Mouse (Mus musculus) hindbrain, embryonic 12.5 days (tissue): ENCODE measurements at regions not wholly inside any gene's neighbourhood (a gene's known extent, or its start where the extent isn't known, plus 50 kb on each side); places are given as distances from the start of the nearest gene placed in this dataset.

Source experiments
- ATAC-seq: fragments of 200-750 bp; cut with Nextera tagmentation; 2 replicates; pipeline ENCODE4 v1.8.0; 2017; ENCODE audit warnings: moderate TSS enrichment; ENCODE audit not compliant: low FRiP score
- H3K27ac ChIP-seq: fragments of 300-500 bp; sonication (generic); 2 replicates; pipeline ENCODE4 v1.5.1; 2016; ENCODE audit warnings: mild to moderate bottlenecking
- H3K27me3 ChIP-seq: fragments of 300-500 bp; sonication (generic); 2 replicates; pipeline ENCODE4 v1.6.1; 2016; ENCODE audit warnings: mild to moderate bottlenecking
- H3K36me3 ChIP-seq: fragments of 300-500 bp; sonication (generic); 2 replicates; pipeline ENCODE4 v1.6.1; 2016; ENCODE audit warnings: mild to moderate bottlenecking
- H3K4me1 ChIP-seq: fragments of 300-500 bp; sonication (generic); 2 replicates; pipeline ENCODE4 v1.6.1; 2016
- H3K4me2 ChIP-seq: fragments of 300-500 bp; sonication (generic); replicated peaks from 2 replicates; pipeline ENCODE4 v1.6.1; 2016; ENCODE audit warnings: mild to moderate bottlenecking
- H3K4me3 ChIP-seq: fragments of 300-500 bp; sonication (generic); 2 replicates; pipeline ENCODE4 v1.5.1; 2016; ENCODE audit warnings: mild to moderate bottlenecking
- H3K9ac ChIP-seq: fragments of 300-500 bp; sonication (generic); 2 replicates; pipeline ENCODE4 v1.6.1; 2016; ENCODE audit warnings: mild to moderate bottlenecking, moderate library complexity
- H3K9me3 ChIP-seq: fragments of 300-500 bp; sonication (generic); replicated peaks from 2 replicates; pipeline ENCODE4 v1.6.1; 2016; ENCODE audit warnings: mild to moderate bottlenecking
- WGBS: fragments of 180-500 bp; shearing (Covaris S2); methylation state at CpG from one replicate; pipeline ENCODE4 v1.1.7; 2016; 5-methylcytosine and 5-hydroxymethylcytosine counted together

DNA sequence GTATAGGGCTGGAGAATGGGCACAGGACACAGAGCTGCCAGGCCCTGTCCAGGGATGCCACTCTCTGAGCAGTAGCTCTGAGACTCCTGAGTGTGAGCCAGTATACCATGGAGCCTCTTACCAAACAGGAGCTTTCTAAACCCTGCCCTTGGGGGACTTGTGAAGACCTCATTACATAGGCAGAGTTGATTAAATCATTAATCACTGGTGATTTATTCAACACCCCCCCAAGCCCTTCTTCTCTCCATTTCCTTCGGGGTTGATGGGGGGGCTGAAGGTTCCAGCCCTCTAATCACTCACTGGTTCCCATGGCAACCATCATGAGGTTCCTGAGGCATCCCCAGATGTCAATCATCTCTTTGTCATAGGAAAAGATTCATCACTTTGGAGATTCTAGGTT lies 81.0 kb upstream of the Plekha5 start:
- no peak overlapping the region for H3K9ac ChIP-seq
- 19% methylated on average over 1 of the region's 1 CpGs for WGBS
- peaks cover 27% of the 10 kb centered on the region for H3K4me1 ChIP-seq
- H3K9me3 ChIP-seq, result no peaks in the 10 kb centered on the region
- H3K4me3 ChIP-seq, result no peak overlapping the region
- H3K27ac ChIP-seq, result peak overlapping the region; percentile 67; the same call in 1 of the 2 replicates
- no peaks in the 10 kb centered on the region for H3K27me3 ChIP-seq
- peak; percentile 76 for ATAC-seq
- H3K36me3 ChIP-seq, result no peaks in the 10 kb centered on the region
- no peak overlapping the region for H3K4me2 ChIP-seq

DNA sequence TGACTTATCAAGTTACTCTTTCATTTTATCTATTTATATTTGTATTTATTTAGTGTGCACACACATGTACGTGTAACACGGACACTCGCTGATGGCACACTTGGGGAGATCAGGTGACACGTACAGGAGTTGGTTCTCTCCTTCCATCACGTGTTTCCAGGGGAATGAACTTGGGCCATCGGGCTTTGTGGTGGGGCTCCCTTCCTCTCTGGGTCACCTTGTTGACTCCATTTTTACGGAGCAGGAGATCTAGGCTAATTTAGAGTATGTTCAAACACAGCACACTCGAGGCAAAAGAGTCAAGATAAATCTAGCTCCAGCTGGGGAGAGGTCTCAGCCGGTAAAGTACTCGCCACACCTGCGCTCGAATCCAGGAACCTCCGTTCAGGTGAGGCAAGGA lies 84.1 kb upstream of the Plekha5 start:
- Histone ChIP-seq H3K27me3 (no peaks in the 10 kb centered on the region), H3K9me3 (no peaks in the 10 kb centered on the region), H3K4me1 (peaks cover 48% of the 10 kb centered on the region), H3K4me2 (no peak overlapping the region), H3K27ac (no peak overlapping the region), H3K36me3 (no peaks in the 10 kb centered on the region), H3K4me3 (no peak overlapping the region), H3K9ac (no peak overlapping the region)
- no peak for ATAC-seq
- WGBS, result 83% methylated on average over 13 of the region's 13 CpGs

DNA sequence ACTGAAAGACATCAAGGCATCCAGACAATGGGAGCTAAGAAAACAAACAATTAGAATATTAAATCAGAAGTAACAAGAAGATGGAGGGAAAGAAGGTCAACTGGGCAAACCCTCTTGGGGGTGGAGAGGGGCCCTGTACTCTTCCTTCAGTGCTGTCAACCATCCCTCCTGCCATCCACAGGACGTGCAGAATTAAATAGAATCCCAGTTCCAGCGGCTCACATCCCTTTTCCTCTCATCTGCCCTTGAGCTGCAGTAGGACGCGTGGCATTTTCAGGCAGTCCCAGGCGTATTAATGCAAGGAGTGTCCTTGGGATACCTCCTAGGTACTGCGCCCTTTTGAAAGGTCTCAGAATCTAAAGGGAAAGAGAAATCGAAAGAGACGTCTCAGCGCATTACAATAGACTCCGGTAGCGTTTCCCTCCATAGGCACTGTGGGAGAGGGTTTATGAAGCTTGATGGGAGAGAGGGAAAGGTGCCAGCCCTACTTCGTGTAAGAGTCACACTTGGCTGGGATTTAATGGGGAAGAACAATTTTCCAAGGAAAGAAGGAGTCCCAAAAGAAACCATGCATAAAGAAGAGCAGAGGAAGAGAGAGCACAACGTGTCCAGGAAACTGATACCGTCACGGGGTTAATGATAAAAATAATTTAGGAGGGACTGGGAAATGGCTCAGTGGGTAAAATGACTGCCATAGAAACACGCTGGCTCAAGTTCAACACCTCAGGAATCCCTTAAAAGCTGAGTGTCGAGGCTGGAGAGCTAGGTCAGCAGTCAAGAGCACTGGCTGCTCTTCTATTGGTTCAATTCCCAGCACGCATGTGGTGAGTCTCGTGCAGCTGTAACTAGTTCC lies 85.7 kb upstream of the Plekha5 start:
- H3K4me1 ChIP-seq, result peaks cover 44% of the 10 kb centered on the region
- H3K9me3 ChIP-seq, result no peaks in the 10 kb centered on the region
- no peaks in the 10 kb centered on the region for H3K27me3 ChIP-seq
- H3K4me3 ChIP-seq, result no peak overlapping the region; the same call in 1 of the 2 replicates
- no peaks in the 10 kb centered on the region for H3K36me3 ChIP-seq
- H3K9ac ChIP-seq, result no peak overlapping the region
- 27% methylated on average over 19 of the region's 19 CpGs for WGBS
- peak overlapping the region; percentile 80 for H3K27ac ChIP-seq
- ATAC-seq, result no peak
- peak overlapping the region; percentile 40 for H3K4me2 ChIP-seq

DNA sequence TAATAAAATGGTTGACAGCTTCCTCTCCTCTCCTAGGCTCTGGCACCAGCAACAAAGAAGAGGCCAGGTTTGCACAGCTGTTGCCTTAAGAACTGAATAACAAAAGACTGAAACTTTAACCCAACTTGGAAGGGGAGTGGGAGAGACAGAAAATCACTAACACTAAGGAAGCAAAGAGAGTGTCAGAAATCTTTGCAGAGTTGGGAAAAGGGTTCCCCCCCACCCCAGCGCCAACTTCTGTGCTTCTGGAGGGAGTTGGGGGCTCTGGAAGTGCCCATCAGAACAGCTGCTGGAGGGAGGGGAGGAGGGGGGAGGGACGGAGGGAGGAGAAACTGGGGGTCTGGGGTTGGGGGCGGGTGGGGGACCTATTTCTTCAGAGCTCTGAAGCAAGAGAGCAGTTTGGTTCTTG lies 86.8 kb upstream of the Plekha5 start:
- 0% methylated on average over 2 of the region's 3 CpGs for WGBS
- H3K36me3 ChIP-seq, result no peaks in the 10 kb centered on the region
- peak overlapping the region; percentile 40 for H3K4me2 ChIP-seq
- peaks cover 38% of the 10 kb centered on the region for H3K4me1 ChIP-seq
- no peak overlapping the region for H3K4me3 ChIP-seq
- no peaks in the 10 kb centered on the region for H3K9me3 ChIP-seq
- ATAC-seq, result peak; percentile 49
- H3K27me3 ChIP-seq, result no peaks in the 10 kb centered on the region
- H3K27ac ChIP-seq, result peak overlapping the region; percentile 80
- no peak overlapping the region for H3K9ac ChIP-seq

DNA sequence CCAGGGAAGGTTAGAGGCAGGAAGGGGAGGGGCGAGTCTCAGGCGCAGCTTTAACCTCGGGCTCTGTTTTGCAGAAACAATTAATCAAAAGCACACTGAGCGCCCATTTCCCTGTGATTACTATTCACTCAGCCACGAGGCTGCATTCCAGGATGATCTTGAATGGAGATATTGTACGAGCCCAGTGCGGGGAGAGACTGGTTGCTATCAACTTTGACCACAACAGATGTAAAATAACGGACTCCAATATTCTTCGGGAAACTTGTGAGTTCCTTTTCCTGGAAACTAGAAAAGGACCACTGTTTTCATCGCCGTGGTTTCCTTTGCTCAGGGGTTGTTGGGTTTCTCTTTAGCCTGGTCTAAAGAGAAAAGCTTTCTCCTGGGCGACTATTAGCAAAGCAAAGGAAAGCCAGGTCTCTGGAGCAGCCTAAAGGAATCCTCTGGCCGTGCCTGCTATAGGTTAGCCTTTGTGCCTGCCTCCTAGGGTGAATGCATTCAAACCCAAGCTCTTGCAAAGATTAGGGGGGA lies 87.4 kb upstream of the Plekha5 start:
- peak; percentile 59; the same call in 1 of the 2 replicates for ATAC-seq
- H3K9ac ChIP-seq, result no peak overlapping the region
- peak overlapping the region; percentile 80 for H3K27ac ChIP-seq
- WGBS, result 3% methylated on average over 13 of the region's 13 CpGs
- H3K4me1 ChIP-seq, result peaks cover 33% of the 10 kb centered on the region
- no peaks in the 10 kb centered on the region for H3K36me3 ChIP-seq
- no peaks in the 10 kb centered on the region for H3K9me3 ChIP-seq
- no peak overlapping the region for H3K4me3 ChIP-seq
- H3K27me3 ChIP-seq, result no peaks in the 10 kb centered on the region
- peak overlapping the region; percentile 39 for H3K4me2 ChIP-seq

DNA sequence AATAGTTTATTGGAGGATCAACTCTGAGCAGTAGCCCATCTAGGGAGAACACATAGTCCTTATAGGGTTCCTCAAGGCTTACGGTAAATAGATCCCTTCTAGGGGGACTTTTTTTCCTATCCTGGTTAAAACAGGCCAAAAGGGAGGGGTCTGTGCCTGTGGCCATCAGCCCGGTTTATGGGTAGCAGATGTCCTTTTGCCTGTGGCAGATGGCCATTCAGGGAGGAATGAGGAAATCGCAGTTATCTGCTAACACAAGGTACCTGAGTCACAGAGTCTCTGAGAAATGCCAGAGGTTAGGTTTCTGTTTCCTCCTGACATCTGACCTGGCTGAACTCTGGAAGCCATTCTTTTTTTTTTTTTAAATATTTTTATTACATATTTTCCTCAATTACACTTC lies 90.5 kb upstream of the Plekha5 start:
- WGBS, result 70% methylated on average over 3 of the region's 3 CpGs
- no peaks in the 10 kb centered on the region for H3K27me3 ChIP-seq
- ATAC-seq, result no peak

GRCm38 (mm10) chr6:140308641-140309040 lies 115.2 kb upstream of the Plekha5 start:
- 95% methylated on average over 11 of the region's 11 CpGs for WGBS
- no peak overlapping the region for H3K4me2 ChIP-seq
- no peak overlapping the region for H3K9ac ChIP-seq
- no peak overlapping the region for H3K4me3 ChIP-seq
- no peak for ATAC-seq
- H3K27me3 ChIP-seq, result no peaks in the 10 kb centered on the region
- H3K36me3 ChIP-seq, result no peaks in the 10 kb centered on the region
- H3K9me3 ChIP-seq, result no peaks in the 10 kb centered on the region
- H3K27ac ChIP-seq, result no peak overlapping the region
- H3K4me1 ChIP-seq, result no peaks in the 10 kb centered on the region

More for the DNA sequence above, 90.5 kb upstream of the Plekha5 start:
- Histone ChIP-seq H3K27ac (no peak overlapping the region), H3K4me2 (no peak overlapping the region), H3K9me3 (no peaks in the 10 kb centered on the region), H3K4me3 (no peak overlapping the region), H3K4me1 (peaks cover 26% of the 10 kb centered on the region), H3K9ac (no peak overlapping the region), H3K36me3 (no peaks in the 10 kb centered on the region)

DNA sequence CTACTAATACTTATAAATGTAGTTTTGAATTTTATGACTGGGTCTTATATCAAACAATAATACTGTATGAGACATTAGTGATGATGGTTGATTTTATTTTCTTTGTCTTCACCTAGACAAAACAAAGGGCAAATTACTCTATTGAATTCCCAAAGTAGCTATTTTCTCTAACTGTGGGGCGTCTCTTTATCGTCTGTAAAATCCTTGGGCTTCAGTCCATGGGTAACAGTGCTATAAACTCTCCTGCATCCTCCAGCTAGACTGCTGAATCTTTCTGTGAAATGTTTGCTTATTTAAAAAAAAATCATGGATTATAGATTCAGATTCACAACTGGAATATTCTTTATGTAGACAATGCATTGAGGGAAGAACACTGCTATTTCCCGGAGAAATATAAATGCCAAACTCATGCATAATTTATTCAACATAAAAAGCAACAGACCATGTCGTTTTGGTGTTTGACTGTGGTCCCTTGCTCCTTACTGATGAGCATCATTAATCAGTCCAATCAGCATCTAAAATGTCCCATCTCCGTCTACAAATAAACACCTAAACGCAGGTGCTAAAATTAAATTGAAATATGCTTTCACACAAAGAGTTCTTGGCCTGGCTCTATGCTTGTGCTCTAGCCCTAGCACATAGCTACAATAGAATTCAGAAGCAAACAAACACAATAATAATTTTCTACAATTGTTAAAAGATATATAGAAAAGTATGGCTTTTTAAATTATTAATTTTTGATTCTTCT lies 116.9 kb upstream of the Plekha5 start:
- WGBS, result 75% methylated on average over 6 of the region's 6 CpGs
- Histone ChIP-seq H3K9ac (no peak overlapping the region), H3K4me2 (no peak overlapping the region), H3K4me1 (no peaks in the 10 kb centered on the region), H3K9me3 (no peaks in the 10 kb centered on the region), H3K27me3 (no peaks in the 10 kb centered on the region), H3K27ac (no peak overlapping the region), H3K4me3 (no peak overlapping the region), H3K36me3 (no peaks in the 10 kb centered on the region)
- peak; percentile 57 for ATAC-seq

DNA sequence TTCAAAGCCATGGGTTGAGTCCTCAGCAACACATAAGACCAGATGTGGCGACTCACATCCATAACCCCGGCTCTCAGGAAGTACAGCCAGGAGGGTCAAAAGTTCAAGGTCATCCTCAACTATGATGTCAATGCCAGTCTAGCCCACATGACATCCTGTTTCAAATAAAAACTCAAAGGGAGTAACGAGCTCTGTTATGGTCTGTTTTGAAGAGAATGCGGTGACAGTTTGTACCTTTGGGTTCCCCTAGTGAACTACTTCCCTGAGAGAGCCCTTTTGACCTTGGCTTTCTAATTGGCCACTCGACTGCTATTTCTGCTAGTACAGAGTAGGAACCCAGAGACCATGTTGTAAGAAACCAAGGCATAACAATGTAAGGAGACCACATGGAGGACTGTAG lies 119.7 kb upstream of the Plekha5 start:
- WGBS, result 82% methylated on average over 5 of the region's 5 CpGs
- no peak for ATAC-seq
- H3K27me3 ChIP-seq, result no peaks in the 10 kb centered on the region

GRCm38 (mm10) chr6:140300470-140301145 lies 123.2 kb upstream of the Plekha5 start:
- peak; percentile 41; the same call in 1 of the 2 replicates for ATAC-seq
- H3K36me3 ChIP-seq, result no peaks in the 10 kb centered on the region
- no peak overlapping the region for H3K4me2 ChIP-seq
- no peak overlapping the region for H3K4me3 ChIP-seq
- H3K9ac ChIP-seq, result no peak overlapping the region
- 48% methylated on average over 7 of the region's 7 CpGs for WGBS
- no peaks in the 10 kb centered on the region for H3K9me3 ChIP-seq
- no peaks in the 10 kb centered on the region for H3K27me3 ChIP-seq
- H3K4me1 ChIP-seq, result peaks cover 9% of the 10 kb centered on the region
- no peak overlapping the region for H3K27ac ChIP-seq

More for the DNA sequence above, 119.7 kb upstream of the Plekha5 start:
- Histone ChIP-seq H3K27ac (no peak overlapping the region), H3K9ac (no peak overlapping the region), H3K9me3 (no peaks in the 10 kb centered on the region), H3K36me3 (no peaks in the 10 kb centered on the region), H3K4me2 (no peak overlapping the region), H3K4me3 (no peak overlapping the region), H3K4me1 (peaks cover 4% of the 10 kb centered on the region; the same call in 1 of the 2 replicates)

- Histone ChIP-seq H3K4me1 (peaks cover 9% of the 10 kb centered on the region), H3K27me3 (no peaks in the 10 kb centered on the region), H3K9ac (no peak overlapping the region), H3K27ac (no peak overlapping the region), H3K4me2 (no peak overlapping the region), H3K4me3 (no peak overlapping the region), H3K36me3 (no peaks in the 10 kb centered on the region), H3K9me3 (no peaks in the 10 kb centered on the region)
- WGBS, result 57% methylated on average over 7 of the region's 7 CpGs
- peak; percentile 43; the same call in 1 of the 2 replicates for ATAC-seq
Measured at GRCm38 (mm10) chr6:140299653-140300052, 124.2 kb upstream of the Plekha5 start.
